ENCODE assay signal across 8 mouse cellular contexts in genomic region chr14:55822435-55822990, GRCm38 (mm10). TPM values are rescaled to one million over a fixed set of nuclear protein-coding genes. Genes with fewer than 3 reads are reported as not detected.
A peak's percentile ranks its signal among the peaks of the same experiment; 100 is the strongest.
DNase-seq lines count a peak whose midpoint lies in the region; ATAC-seq lines count a peak whose summit lies in the region.

No protein-coding gene starts in this region.

- peak overlapping the region; percentile 63 for H3K4me3 ChIP-seq in hindbrain, embryonic 13.5 days

- peak overlapping the region; percentile 87 for H3K27ac ChIP-seq in hindbrain, embryonic 13.5 days

- ATAC-seq in hindbrain, embryonic 13.5 days (ENCODE audit: low FRiP score) = no peak

- H3K36me3 ChIP-seq in hindbrain, embryonic 13.5 days = no peaks in the 10 kb centered on the region

- 6% methylated on average over 13 of the region's 13 CpGs for WGBS in hindbrain, embryonic 13.5 days

- peaks cover 44% of the 10 kb centered on the region for H3K4me1 ChIP-seq in hindbrain, embryonic 13.5 days (replicated peaks)

- peak overlapping the region; percentile 92 for H3K4me2 ChIP-seq in hindbrain, embryonic 13.5 days

- peak overlapping the region; percentile 80; the same call in 1 of the 2 replicates for H3K9ac ChIP-seq in hindbrain, embryonic 13.5 days

- peak; percentile 77 for DNase-seq in WW6 (ENCODE audit: low read depth, low spot score)
- peak; percentile 90 to 93 for DNase-seq in cerebellum, postnatal 10 days
- DNase-seq in frontal cortex, postnatal 36 days (ENCODE audit: low spot score in 2 of 2) = peak; percentile 32 to 55
- DNase-seq in layer of hippocampus, postnatal 25 days (ENCODE audit: extremely low spot score in 1 of 2, low spot score in 1 of 2) = peak; percentile 24 to 67
- peak; percentile 77 to 89 for DNase-seq in lung, postnatal 4 days
- DNase-seq in retina, embryonic 14.5 days (ENCODE audit: low spot score) = peak; percentile 91
- DNase-seq in urinary bladder, postnatal 25 days (ENCODE audit: low spot score) = peak; percentile 75

- H3K27me3 ChIP-seq in hindbrain, embryonic 13.5 days = peaks cover 28% of the 10 kb centered on the region

- no peaks in the 10 kb centered on the region for H3K9me3 ChIP-seq in hindbrain, embryonic 13.5 days

RNA-seq across cellular contexts. Expression of gene Nfatc4, which starts 0.4 kb away (rescaled TPM):
- polyA plus RNA-seq in hindbrain, embryonic 13.5 days (2015; fragmentation: Nextera tagmentation; extraction: Ambion mirVana) = 10.8 and 12.0 TPM in 2 replicates
- total RNA-seq in layer of hippocampus, postnatal 25 days (2021) = 1 to 10 TPM; 1.6 to 3.9 TPM

RNA-seq across cellular contexts. Expression of gene Nynrin, which starts 31.3 kb away (rescaled TPM):
- polyA plus RNA-seq in hindbrain, embryonic 13.5 days (2015; fragmentation: Nextera tagmentation; extraction: Ambion mirVana) = 11.7 and 11.9 TPM in 2 replicates
- total RNA-seq in layer of hippocampus, postnatal 25 days (2021) = 10 to 100 TPM in 1 of 2 experiments, 1 to 10 TPM in 1; 8.5 to 10.7 TPM

RNA-seq across cellular contexts. Expression of gene Ripk3, which starts 33.8 kb away (rescaled TPM):
- 2.6 and 3.7 TPM in 2 replicates for polyA plus RNA-seq in hindbrain, embryonic 13.5 days (2015; fragmentation: Nextera tagmentation; extraction: Ambion mirVana)
- 1 to 10 TPM in 1 of 2 experiments, under 1 TPM in 1; 0.61 to 1.2 TPM for total RNA-seq in layer of hippocampus, postnatal 25 days (2021)

RNA-seq across cellular contexts. Expression of gene Adcy4, which starts 38.6 kb away (rescaled TPM):
- 5.3 and 6.0 TPM in 2 replicates for polyA plus RNA-seq in hindbrain, embryonic 13.5 days (2015; fragmentation: Nextera tagmentation; extraction: Ambion mirVana)
- total RNA-seq in layer of hippocampus, postnatal 25 days (2021) = 1 to 10 TPM; 3.9 to 5.9 TPM

RNA-seq across cellular contexts. Expression of gene Ltb4r1, which starts 56.8 kb away (rescaled TPM):
- 0.32 and 0.74 TPM in 2 replicates for polyA plus RNA-seq in hindbrain, embryonic 13.5 days (2015; fragmentation: Nextera tagmentation; extraction: Ambion mirVana)
- total RNA-seq in layer of hippocampus, postnatal 25 days (2021) = under 1 TPM in 1 of 2 experiments, not detected in 1; 0.32 TPM
